Mouse (Mus musculus) ES-Bruce4 (cell line): ENCODE measurements around the gene Ptges2. TPM values are rescaled to one million over a fixed set of nuclear protein-coding genes. Genes with fewer than 3 reads are reported as not detected.

Experiments
- H3K27ac ChIP-seq: 2 replicates; pipeline ENCODE4 v1.5.1; 2012; ENCODE audit warnings: low read length, inconsistent platforms; ENCODE audit not compliant: insufficient read depth
- H3K27me3 ChIP-seq: 2 replicates; pipeline ENCODE4 v1.6.1; 2012; ENCODE audit warnings: mild to moderate bottlenecking, low read length, inconsistent platforms; ENCODE audit not compliant: control insufficient read depth, poor library complexity, insufficient read depth, severe bottlenecking
- H3K36me3 ChIP-seq: 2 replicates; pipeline ENCODE4 v1.6.1; 2012; ENCODE audit warnings: inconsistent platforms, mild to moderate bottlenecking, low read length, moderate library complexity; ENCODE audit not compliant: control insufficient read depth, poor library complexity, insufficient read depth, severe bottlenecking
- H3K4me1 ChIP-seq: one replicate; pipeline ENCODE4 v1.8.1; 2011; ENCODE audit warnings: low read length; ENCODE audit not compliant: control insufficient read depth, insufficient read depth
- H3K4me3 ChIP-seq: 2 replicates; pipeline ENCODE4 v1.5.1; 2011; ENCODE audit warnings: low read depth, mild to moderate bottlenecking, low read length
- H3K9ac ChIP-seq: 2 replicates; pipeline ENCODE4 v1.6.1; 2012; ENCODE audit warnings: low read depth, mild to moderate bottlenecking, inconsistent platforms; ENCODE audit not compliant: poor library complexity, severe bottlenecking
- H3K9me3 ChIP-seq: replicated peaks from 2 replicates; pipeline ENCODE4 v1.6.1; 2012; ENCODE audit warnings: mild to moderate bottlenecking, low read length, inconsistent platforms; ENCODE audit not compliant: control insufficient read depth, poor library complexity, insufficient read depth, severe bottlenecking
- CTCF ChIP-seq: IDR thresholded peaks from one replicate; pipeline ENCODE4 v1.8.1; 2011; ENCODE audit warnings: low read depth, low read length
- EP300 ChIP-seq: IDR thresholded peaks from 2 replicates; pipeline ENCODE4 v1.6.1; 2011; ENCODE audit warnings: low read depth, low read length; ENCODE audit not compliant: insufficient read depth
- POLR2A ChIP-seq: IDR thresholded peaks from one replicate; pipeline ENCODE4 v1.8.1; 2011; ENCODE audit warnings: low read length; ENCODE audit not compliant: insufficient read depth
- polyA plus RNA-seq: library from polyadenylated mRNA; stranded (reverse); fragments of >200 nt; gene quantifications from 2 replicates; pipeline ENCODE4 v1.2.4, GENCODE M21; 2011; ENCODE audit warnings: low read depth; ENCODE audit not compliant: missing spikeins, insufficient read depth, insufficient read length

Gene Ptges2
- polyA plus RNA-seq, 1 experiment, result 22.2 TPM

GRCm38 (mm10) chr2:32445535-32445934 lies 49.8 kb downstream of the Ptges2 start:
- H3K9me3 ChIP-seq, result no peaks in the 10 kb centered on the region
- H3K4me1 ChIP-seq, result no peaks in the 10 kb centered on the region
- no peak for TF ChIP-seq EP300
- no peak for TF ChIP-seq POLR2A
- TF ChIP-seq CTCF, result no peak
- H3K4me3 ChIP-seq, result no peak overlapping the region
- no peak overlapping the region for H3K27ac ChIP-seq
- 0 out of 2 replicates have a peak, but pooled peaks cover 2% of the 10 kb centered on the region for H3K27me3 ChIP-seq
- H3K9ac ChIP-seq, result no peak overlapping the region
- no peaks in the 10 kb centered on the region for H3K36me3 ChIP-seq

- Histone ChIP-seq H3K36me3 (no peaks in the 10 kb centered on the region), H3K9me3 (no peaks in the 10 kb centered on the region), H3K27ac (no peak overlapping the region), H3K9ac (no peak overlapping the region), H3K4me1 (no peaks in the 10 kb centered on the region), H3K4me3 (no peak overlapping the region), H3K27me3 (0 out of 2 replicates have a peak, but pooled peaks cover 2% of the 10 kb centered on the region)
- TF ChIP-seq CTCF (no peak), EP300 (no peak), POLR2A (no peak)
These were observed 51.7 kb downstream of the Ptges2 start for GRCm38 (mm10) chr2:32447264-32447936.

DNA sequence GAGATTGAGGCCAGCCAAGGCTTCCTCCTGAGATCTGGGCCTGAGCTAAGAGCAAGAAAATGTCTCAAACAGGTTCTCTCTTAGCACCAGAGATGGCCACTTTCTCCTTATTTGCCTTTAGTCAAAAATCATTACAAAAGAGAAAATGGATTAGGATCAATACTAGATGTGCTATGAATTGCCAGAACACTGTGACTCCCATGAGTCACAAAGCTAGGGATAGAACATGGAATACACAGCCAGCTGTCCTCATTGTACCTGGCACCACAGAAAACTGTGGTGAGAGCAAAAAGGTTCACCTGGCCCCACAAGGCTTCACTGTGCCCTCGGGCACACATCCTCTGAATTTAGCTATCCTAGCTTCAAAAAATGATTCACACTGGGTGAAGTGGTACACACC lies 52.8 kb downstream of the Ptges2 start:
- H3K36me3 ChIP-seq, result no peaks in the 10 kb centered on the region
- H3K27ac ChIP-seq, result no peak overlapping the region
- H3K9me3 ChIP-seq, result no peaks in the 10 kb centered on the region
- H3K27me3 ChIP-seq, result 0 out of 2 replicates have a peak, but pooled peaks cover 2% of the 10 kb centered on the region
- no peak for TF ChIP-seq EP300
- TF ChIP-seq POLR2A, result no peak
- TF ChIP-seq CTCF, result no peak
- no peak overlapping the region for H3K4me3 ChIP-seq
- no peak overlapping the region for H3K9ac ChIP-seq
- H3K4me1 ChIP-seq, result no peaks in the 10 kb centered on the region

- Histone ChIP-seq H3K4me1 (no peaks in the 10 kb centered on the region), H3K9me3 (no peaks in the 10 kb centered on the region), H3K4me3 (peak within 1 kb of the TSS; percentile 78), H3K27me3 (0 out of 2 replicates have a peak, but pooled peaks cover 2% of the 10 kb centered on the region), H3K27ac (no peak within 1 kb of the TSS), H3K9ac (peak within 1 kb of the TSS; percentile 90), H3K36me3 (no peaks in the 10 kb centered on the region)
- TF ChIP-seq CTCF (no peak), POLR2A (no peak), EP300 (no peak)
These were observed 54.4 kb downstream of the Ptges2 start, which contains the start of gene Naif1 for GRCm38 (mm10) chr2:32449761-32450754. Gene Naif1, plus strand, starts transcription at chr2:32450457.

- TF ChIP-seq EP300, result no peak
- TF ChIP-seq POLR2A, result no peak
- no peak for TF ChIP-seq CTCF
- peak within 1 kb of the TSS; percentile 78 for H3K4me3 ChIP-seq
- no peaks in the 10 kb centered on the region for H3K9me3 ChIP-seq
- H3K36me3 ChIP-seq, result no peaks in the 10 kb centered on the region
- H3K27ac ChIP-seq, result peak within 1 kb of the TSS; percentile 90
- H3K27me3 ChIP-seq, result 0 out of 2 replicates have a peak, but pooled peaks cover 2% of the 10 kb centered on the region
- H3K9ac ChIP-seq, result peak within 1 kb of the TSS; percentile 90
- no peaks in the 10 kb centered on the region for H3K4me1 ChIP-seq
These were observed 55.5 kb downstream of the Ptges2 start, which contains the start of gene Slc25a25 for GRCm38 (mm10) chr2:32450881-32451844. Gene Slc25a25, minus strand, starts transcription at chr2:32451445.
